Mouse (Mus musculus) thymus, postnatal 14 days (tissue): ENCODE measurements around the gene Fam178b.
A peak's percentile ranks its signal among the peaks of the same experiment; 100 is the strongest.

Experiments
- DNase-seq: peaks from one replicate; pipeline ENCODE4 v3.0.0; 2021

Gene Fam178b

GRCm38 (mm10) chr1:36560903-36561302 lies 122.1 kb downstream of the Fam178b start:
- DNase-seq: no peak

- DNase-seq: no peak
Measured at GRCm38 (mm10) chr1:36559888-36560287, 123.1 kb downstream of the Fam178b start.

GRCm38 (mm10) chr1:36559256-36559655 lies 123.7 kb downstream of the Fam178b start:
- no peak for DNase-seq

- DNase-seq: peak; percentile 79
Measured at GRCm38 (mm10) chr1:36558031-36558993, 124.7 kb downstream of the Fam178b start, which contains the start of gene Sema4c. Sema4c (minus strand) TSS chr1:36558349.

- DNase-seq: peak; percentile 53
Measured at GRCm38 (mm10) chr1:36557457-36558011, 125.4 kb downstream of the Fam178b start.

GRCm38 (mm10) chr1:36556553-36557456 lies 126.2 kb downstream of the Fam178b start:
- peak; percentile 94 for DNase-seq

- peak; percentile 30 for DNase-seq
Measured at GRCm38 (mm10) chr1:36555798-36556395, 127.1 kb downstream of the Fam178b start.

- DNase-seq: no peak
Measured at GRCm38 (mm10) chr1:36554633-36555399, 128.2 kb downstream of the Fam178b start.

GRCm38 (mm10) chr1:36552506-36552905 lies 130.5 kb downstream of the Fam178b start:
- no peak for DNase-seq

- DNase-seq: no peak
Measured at GRCm38 (mm10) chr1:36551904-36552303, 131.1 kb downstream of the Fam178b start.

- no peak for DNase-seq
Measured at GRCm38 (mm10) chr1:36550075-36550863, 132.7 kb downstream of the Fam178b start.

GRCm38 (mm10) chr1:36549491-36549890 lies 133.5 kb downstream of the Fam178b start:
- DNase-seq: no peak

- DNase-seq: no peak
Measured at GRCm38 (mm10) chr1:36548771-36549170, 134.2 kb downstream of the Fam178b start.

GRCm38 (mm10) chr1:36547981-36548598 lies 134.9 kb downstream of the Fam178b start:
- no peak for DNase-seq

- peak; percentile 97 for DNase-seq
Measured at GRCm38 (mm10) chr1:36546888-36547471, 136.0 kb downstream of the Fam178b start, which contains the start of gene Ankrd39. Ankrd39 (minus strand) TSS chr1:36547445.

- DNase-seq: peak; percentile 67
Measured at GRCm38 (mm10) chr1:36545845-36546600, 137.0 kb downstream of the Fam178b start.

GRCm38 (mm10) chr1:36545382-36545781 lies 137.6 kb downstream of the Fam178b start:
- no peak for DNase-seq

GRCm38 (mm10) chr1:36542925-36543324 lies 140.1 kb downstream of the Fam178b start:
- DNase-seq: no peak

GRCm38 (mm10) chr1:36541844-36542243 lies 141.1 kb downstream of the Fam178b start:
- no peak for DNase-seq
